Mouse (Mus musculus) kidney, adult 2 months (tissue): ENCODE measurements around the gene Ptprg.

ENCODE experiments used
- CTCF ChIP-seq: fragments of 200-500 bp; conservative IDR thresholded peaks from 2 replicates; pipeline ENCODE4 v1.5.1; 2011; ENCODE audit warnings: low read depth, mild to moderate bottlenecking, control low read depth, low read length, moderate library complexity, mixed read lengths; ENCODE audit not compliant: insufficient read depth, insufficient read length
- POLR2A ChIP-seq: fragments of 200-500 bp; IDR thresholded peaks from one replicate; pipeline ENCODE4 v1.6.1; 2011; ENCODE audit warnings: low read depth, low read length, control low read depth

DNA sequence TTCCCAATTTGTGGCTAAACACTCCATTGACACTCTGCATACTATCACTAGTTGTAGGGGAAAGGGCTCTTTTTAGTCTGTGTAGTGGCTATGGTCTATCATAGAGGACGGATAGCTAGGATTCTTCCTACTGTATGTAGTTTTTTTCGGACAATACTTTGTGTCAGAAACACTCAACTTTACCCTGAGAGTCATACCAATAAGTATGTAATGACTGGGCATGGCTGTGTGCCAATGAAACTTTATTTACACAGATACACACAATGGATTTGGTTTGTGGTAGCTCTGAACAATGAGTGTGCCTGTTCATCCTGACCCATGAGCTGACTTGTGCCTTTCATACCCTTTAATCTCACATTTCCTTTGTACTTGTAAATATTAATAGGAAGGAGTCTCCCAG lies 127.3 kb downstream of the Ptprg start:
- no peak for TF ChIP-seq CTCF
- no peak for TF ChIP-seq POLR2A
